Mouse (Mus musculus) thymus, postnatal 25 days (tissue): ENCODE results near the gene C1ql4.
A peak's percentile ranks its signal among the peaks of the same experiment; 100 is the strongest.
"Not testable (repeated sequence)": the region's sequence is repeated elsewhere in the genome, so short reads cannot be mapped to it uniquely, and the experiment has no call there.

Experiments
- DNase-seq: peaks from one replicate; pipeline ENCODE4 v3.0.0; 2022

C1ql4 gene

DNA sequence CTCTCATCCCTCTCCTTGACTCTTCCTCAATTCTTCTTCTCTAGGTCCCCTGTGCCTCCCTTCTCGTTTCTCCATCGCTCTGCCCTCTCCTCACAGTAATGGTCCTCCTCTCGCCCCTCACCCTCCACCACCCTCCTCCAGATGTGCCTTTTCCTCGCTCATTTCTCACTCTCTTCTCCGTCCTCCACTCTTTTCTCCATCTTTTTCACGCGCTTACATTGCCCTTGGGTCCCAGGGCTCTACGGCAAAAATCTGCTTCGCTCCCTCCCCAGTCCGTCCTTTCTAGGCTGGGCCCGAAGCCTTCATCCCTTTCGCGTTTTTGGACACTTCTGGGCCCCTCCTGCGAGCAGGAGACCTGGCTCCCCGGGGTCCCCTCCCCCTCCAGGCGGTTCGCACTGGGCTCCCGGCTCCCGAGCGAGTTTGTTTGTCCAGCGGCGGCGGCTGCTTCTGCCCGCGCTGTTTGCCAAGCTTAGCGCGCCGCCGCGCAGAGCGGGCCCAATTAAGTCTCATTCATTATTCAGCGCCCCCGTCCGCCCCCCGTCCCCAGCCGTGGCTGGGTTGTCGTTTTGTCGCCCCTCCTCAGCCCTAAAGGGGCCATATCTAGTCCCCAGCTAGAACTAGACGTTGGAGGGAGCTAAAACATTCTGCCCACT is 10.3 kb upstream of the C1ql4 start:
- DNase-seq: no peak

DNA sequence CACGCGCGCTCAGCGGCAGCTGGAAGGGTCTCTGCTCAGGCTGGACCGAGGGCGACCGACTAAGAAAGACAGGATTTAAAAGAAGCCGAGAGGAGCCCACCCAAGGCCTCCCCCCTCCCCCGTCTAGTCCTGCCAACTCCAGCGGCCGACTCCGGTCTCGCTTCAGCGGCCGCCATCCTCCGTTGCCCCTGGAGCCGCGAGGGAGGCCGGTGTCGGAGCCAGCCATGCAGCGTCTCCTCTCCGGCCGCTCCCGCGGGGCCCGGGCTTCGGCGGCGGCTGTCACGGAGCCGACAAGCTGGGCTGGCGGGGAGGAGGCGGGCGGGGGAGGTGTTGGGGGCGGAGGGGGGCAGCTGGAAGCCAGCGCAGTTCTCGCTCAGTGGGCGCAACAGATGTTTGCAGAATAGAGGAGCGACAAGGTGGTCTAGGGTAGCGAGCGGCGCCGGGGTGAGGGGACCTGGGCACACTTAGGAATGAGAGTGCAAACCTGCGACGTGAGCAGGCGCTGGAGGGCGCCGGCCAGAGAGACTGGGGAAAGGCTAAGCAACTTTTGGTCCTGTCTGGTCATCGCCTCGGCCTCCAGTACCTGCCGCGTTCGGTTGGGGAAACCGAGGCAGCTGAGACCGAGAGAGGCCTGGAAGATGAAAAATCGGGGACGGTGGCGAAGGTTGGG is 9.3 kb upstream of the C1ql4 start:
- DNase-seq: no peak

DNA sequence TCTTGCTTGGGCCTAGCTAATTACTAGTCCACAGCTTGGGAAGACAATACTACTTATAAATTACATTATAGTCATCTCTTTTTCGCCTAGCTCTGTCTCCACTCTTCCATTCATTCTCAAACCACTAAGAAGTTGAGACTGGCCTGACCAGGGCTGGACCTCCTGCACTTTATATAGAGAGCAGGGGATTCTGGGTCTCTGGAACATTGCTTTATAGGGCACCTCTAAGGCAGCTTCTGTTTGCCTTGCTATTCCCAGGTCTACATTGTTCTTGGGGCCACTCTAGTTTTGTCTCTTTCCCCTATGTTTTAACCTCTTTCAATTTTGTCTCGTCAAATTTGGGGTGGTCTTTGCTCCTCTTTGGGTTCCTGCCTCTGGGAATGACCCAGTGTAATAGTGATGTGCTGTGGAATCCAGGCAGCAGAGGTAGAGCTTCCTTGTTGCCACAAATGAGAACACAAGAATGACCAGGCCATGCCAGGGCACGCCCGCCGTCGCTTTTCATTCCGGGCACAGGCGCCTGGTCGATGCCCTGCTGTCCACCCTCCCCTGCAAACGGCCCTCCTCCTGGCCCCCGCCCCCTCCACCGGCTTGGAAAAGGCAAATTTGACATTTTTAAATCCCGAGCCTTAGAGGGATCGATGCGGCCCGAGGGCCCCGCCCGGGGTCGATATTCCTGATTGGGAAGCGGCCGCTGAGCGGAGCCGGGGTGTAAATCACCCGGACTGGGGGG is 8.6 kb upstream of the C1ql4 start:
- no peak for DNase-seq

DNA sequence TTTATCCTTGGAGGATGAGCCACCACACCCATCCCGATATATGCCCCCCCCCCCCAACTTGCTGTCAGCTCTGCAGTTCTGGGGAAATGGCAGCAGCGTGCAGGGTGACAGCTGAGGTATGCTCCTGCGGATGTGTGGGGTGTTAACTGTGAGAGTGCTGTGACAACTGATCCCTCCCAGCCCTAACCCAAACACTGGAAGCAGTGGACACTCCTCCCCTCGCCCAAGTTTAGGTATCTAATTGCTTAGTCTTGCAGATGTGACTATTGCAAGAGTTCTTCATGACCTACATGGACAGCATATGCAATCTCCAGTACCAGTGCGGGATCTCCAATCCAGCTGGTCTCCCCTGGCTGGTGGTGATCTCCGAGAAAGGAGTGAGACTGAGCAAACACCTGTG is 7.7 kb upstream of the C1ql4 start:
- no peak for DNase-seq

DNA sequence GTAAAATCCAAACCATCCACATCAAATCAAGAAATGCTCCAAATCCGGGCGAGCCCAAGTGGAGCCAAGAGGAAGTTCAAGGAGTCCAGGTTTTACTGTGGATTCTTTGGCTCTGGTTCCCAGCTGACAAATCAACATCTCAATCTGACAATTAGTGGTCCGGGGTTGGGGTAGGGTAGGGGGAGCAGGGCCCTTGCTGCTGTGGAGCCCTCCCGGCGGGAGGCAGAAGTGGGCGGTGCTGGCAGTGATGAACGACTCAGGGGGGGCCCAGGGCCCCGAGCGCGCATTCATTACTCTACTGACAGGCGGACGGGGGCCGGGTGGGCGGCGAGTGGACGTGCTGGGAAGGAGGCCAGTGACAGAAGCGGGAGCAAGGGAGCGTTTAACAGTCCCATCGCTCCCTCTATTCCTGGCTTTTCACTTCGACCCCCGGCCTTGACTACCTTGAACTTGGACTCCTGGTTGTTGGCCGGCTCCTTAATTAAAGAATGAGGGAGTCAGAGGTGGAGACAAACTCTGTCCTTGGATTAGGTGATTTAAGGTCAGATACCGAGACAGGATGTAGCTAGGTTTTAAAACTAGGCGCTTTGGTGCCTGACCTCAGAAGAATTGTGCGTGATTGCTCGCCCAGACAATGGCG is 7.1 kb upstream of the C1ql4 start:
- DNase-seq: no peak

DNA sequence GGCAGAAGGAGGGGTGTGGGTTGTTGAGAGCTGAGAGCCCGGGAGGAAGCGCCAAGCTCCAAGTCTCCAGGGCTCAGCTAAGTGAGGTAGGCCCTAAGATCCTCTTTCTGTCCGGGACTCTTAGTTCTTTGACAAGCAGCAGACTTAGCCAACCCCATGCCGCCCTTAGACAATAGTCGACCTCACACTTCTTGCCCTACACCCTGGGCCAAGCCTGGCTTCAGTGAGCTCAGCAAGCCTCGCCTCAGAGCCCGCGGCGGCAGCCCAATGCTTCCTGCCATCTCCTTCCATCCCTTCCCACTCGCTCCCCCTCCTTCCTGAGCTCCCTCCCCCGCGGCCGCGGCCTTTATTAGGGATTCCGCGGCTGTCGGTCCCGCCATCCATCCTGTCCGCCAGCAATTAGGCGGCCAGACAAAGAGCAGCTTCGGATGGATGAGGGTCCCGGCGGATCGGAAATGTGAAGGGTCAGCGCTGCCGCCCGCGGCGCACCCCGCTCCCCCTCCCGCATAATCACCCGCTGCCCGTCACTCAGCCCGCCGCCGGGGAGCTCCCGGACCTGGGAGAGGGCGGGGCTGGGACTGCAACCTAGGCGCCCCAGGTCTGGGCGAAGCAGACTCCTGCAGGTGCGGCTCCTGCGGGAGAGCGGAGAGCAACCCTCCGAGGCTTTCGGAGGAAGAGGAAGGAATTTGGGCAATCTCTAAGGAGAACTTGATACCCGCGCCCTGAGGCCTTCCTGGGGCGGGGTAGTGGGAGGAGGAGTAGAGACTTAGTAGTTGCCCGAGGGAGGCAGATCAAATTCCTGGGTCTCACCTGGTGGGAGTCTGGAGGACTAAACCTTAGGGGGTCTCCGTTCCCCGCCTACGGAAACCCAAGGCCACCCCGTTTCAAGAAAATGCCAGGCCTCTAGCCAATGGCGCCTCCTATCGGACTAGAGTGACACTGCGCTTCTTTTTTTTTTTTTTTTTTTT is 6.0 kb upstream of the C1ql4 start:
- no peak for DNase-seq

DNA sequence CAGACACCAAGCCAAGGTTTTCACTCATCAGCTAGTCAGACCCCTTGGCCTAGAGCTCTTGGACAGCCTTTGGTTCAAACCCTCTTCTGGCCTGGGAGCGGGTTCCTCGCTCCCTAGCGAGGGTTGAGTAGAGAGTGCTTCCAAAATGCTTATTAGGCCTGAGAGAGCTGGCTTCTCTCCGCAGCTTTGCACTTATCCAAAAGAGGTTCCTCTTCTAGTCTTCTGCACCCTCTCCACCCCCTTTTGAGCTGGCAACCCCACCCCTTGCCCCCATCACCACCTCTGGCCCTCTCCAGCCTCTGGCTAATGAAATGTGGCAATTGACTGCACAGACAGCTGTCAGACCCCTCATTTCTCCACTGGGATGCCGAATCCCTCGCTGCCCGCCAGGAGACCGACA is 5.3 kb upstream of the C1ql4 start, which contains the start of gene Dnajc22:
Gene Dnajc22, plus strand, starts transcription at position 301 of the 400 bp plus-strand sequence.
- no peak for DNase-seq

DNA sequence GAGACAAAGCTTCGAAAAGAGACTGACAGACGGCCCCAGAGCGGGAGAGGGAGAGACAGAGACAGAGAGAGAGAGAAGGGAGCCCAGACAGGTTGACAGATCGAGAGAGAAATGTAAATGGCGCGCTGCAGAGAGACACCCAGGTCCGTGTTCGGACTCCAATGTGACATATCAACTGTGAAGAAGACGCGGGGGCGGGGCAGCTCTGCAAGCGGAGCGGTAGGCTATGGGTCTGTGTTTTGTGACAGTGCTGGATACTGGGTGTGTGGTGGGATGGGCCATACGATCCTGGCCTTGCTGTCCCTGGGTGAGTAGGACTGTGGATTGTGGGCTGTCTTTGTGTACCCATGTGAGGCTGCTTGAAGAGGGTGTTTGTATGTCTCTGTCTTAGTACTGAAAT is 1.5 kb upstream of the C1ql4 start:
- no peak for DNase-seq

DNA sequence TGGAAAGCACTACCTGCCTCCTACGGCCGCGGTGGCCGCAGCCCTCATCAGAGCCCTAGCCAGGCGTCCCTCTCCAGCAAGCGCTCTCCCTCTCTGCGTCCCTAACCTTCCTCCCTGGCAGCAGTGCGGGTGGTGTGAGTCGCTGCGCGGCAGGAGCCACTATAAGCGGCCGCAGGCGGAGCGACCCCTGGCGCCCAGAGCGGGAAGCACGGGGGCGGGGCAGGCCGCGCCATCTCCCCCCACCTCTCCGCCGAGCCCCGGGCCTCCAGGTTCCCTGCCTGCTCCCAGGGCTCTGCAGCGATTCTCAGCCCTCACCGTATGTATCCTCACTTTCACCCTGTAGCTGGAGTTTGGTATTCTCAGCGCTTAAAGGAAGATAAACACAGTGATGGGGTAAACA is 675 bp upstream of the C1ql4 start:
- DNase-seq: peak; percentile 83

DNA sequence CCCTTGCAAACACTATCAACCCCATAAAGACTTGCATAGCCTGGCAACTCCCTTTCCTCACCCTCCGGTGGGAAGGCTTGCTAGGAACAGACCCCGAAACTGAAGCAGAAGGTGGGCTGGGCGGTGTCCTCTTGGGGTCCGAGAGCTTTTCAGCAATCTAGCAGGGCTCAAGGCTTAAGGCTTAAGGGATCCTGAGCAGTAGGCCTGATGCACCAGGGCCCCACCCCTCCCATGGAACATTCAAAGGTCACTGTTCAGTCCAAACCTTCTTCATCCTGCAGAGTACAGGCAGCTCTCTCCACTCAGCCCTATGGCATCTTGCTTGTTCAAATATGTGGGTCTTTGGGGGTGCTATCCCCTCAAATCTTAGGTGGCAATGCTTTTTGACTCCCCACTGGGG is 1.6 kb downstream of the C1ql4 start:
- no peak for DNase-seq

DNA sequence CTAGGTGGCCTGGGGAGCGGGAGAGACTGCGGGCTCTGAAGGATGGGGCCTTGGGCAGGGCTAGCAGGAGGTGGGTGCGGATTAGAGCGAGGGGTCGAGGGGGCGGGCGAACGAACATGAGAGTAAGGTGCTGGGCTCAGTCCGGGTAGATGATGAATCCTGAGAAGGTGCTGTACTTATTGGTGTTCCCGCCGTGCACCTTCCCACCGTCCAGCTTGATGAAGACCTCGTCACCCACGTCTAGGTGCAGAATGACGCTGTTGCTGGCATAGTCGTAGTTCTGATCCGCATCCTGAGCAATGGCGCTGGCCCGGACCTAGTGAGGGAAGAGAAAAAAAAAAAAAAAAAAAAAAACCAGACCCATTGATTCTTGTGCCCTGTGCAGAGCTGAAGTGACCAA is 3.0 kb downstream of the C1ql4 start:
- DNase-seq: no peak

DNA sequence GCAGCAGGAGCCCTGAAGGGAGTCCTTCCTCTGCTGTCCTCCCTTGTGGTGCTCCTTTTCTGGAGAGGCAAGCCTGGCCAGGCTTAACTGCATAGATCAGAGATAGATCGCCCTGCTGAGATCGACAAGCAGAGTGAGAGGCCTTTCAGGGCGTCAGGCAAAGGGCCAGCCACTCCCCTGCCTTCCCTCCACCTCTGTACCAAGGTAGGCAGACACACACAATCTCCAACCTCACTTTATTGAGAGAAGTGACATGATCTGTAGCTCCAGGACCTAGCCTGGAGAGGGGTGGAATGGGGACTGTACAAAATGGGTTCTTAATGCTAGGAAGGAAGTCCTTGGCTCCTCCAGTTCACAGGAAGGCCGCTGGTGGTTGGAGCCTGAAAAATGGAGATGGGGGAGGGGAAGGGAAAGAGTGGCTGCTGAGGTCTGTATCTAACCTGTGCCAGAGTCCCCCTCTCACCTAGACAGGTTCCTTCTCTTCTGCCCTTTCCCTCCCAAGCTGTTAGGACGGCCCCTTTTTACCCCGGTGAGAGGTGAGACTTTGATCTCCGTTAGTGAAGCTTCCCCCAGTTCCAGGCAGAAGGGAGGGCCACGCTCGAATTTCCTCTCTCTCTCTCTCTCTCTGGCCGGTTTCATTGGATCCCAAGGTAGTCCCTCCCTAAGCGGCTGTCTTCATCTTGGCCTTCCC is 3.6 kb downstream of the C1ql4 start:
- no peak for DNase-seq

DNA sequence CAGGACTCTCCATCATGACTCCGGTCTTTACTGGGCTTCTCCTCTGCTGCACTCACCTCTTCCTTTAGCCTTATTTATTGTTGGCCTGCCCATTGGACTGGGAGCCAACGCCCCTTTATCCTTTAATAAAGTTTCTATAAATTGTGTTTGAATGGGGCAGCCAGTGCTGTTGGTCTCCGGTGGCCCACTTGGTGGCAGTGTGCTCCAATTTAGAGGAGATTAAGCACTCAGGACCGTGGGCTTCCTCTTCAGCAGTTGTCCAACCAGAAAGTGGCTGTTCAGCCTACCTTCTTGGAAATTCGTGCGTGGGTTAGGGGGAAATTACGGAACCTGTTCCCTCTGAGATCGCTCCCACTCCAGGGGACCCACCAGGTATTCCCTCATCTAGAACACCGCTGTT is 4.4 kb downstream of the C1ql4 start:
- DNase-seq: no peak

DNA sequence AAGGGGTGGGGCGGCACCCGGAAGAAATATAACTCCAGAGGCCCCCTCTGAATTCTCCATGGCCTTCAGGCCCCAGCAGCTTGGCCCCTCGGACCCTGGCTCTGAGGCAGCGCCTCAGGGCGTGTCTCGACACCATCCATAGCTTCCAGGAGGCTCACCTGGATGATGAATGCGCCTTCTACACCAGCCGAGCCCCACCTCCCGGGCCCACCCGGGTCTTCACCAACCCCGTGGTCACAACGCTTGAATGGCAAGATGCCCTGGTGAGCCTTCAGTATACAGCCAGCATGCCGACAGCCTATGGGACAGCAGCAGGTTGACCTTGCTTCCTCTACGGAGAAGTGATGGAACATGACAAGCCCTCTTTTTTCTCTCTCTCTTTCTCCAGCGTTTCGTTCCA is 4.8 kb downstream of the C1ql4 start:
- no peak for DNase-seq

DNA sequence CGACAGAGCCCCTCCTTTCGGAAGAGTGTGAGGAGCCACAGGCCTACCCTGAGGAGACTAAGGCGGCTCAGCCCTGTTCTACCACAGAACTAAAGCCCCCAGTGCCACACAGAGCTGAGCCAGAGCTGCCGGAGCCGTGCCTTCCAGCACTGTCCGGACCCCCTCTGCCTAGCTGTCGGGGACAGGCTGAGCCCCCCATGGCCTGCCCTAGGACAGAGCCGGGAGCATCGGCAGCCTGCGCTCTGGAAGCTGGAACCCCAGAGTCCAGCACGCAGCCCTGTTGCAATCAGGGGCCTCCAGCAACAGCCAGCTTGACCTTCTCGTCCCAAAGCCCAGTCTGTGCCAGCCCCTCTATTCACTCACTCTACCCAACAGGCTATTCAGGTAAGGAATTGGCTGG is 5.3 kb downstream of the C1ql4 start:
- no peak for DNase-seq

DNA sequence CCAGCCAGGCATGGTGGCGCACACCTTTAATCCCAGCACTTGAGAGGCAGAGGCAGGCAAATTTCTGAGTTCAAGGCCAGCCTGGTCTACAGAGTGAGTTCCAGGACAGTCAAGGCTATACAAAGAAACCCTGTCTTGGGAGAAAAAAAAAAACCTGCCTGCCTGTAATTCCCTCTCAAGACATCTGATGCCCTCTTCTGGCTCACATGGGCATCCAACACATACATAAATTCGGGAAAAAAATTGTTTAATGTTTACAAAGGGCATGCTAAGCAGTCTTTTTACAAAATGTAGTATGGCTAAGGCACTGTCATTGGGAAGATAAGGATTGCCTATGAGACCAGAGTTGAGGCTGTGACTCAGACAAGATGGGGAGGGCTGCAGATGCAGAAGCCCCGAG is 7.8 kb downstream of the C1ql4 start:
- no peak for DNase-seq

DNA sequence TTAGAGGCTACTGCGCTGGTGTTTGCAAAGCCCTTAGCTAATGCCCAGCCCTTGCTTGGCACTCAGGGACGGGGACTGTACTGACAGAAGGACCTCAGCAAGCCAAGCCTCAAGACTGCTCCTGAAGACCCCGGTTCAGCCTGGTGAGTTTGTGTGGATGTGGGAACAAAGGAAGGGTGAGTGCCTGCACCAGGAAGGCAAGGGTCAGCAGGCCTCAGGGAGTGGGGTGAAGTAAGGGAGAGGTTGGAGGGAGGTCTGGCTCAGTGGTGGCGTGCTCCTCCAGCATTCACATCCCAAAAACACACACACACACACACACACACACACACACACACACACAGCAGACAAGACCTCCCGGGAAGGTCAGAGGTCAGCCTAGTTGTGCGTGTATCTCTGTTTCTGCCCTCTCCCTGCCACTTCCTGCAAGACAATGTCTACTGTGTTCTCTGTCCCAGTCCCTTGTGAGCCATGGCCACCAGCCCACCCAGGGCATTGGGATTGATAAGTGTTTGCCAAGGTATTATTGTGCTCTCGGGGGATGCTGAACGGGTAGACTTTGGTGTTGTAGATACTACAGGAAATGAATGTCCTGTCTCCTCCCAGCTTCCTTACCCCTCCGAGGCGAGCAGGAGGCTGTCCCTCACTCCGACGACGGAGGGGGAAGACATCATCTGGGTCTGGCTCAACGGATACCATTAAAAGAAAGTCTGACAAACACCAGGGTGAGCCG is 9.3 kb downstream of the C1ql4 start:
- DNase-seq: no peak

DNA sequence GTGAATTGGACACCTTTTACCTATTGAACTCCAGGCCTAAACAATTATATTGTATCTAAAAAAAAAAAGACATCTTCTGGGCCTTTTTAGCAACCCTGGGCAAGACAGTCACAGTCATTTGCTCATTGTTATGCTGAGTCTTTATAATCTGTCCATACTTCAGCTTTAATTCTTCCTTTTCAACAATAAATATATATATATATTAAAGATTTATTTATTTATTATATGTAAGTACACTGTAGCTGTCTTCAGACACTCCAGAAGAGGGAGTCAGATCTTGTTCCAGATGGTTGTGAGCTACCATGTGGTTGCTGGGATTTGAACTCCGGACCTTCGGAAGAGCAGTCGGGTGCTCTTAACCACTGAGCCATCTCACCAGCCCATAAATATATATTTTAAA is 11.6 kb downstream of the C1ql4 start:
- DNase-seq: not testable (repeated sequence)

DNA sequence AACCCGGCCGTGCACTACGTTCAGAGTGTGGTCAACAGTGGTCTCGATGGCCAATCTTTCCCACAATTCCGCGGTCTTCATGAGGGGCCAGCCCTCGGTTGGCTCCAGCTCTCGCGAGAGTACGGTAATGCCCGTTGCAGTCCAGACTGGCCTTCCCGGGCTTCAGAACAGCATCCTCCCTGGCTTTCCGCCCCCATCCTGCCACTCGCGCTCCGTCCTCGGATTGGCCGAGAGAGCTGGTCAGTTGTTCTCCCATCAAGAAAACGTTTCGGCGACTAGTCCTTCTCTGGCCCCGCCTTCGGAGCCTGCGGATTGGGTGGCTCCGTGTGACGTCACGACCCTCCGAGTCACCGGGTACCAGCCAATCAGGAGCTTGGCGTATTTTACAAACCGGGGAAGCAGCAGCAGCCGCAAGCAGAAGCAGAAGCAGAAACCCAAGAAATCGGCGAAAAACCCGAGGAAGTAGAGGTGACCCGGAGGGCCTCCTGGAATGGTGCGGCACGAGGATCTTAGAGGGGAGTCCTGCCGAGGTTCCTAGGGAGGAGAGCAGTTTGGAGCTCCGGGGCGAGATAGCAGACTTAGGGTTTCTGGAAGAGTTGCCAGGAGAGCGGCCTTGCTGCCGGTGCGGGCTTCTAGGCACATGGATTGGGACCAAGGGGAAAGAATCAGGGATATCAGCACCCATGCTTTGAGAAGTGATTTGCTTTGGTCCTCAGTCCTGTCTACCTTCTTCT is 12.8 kb downstream of the C1ql4 start:
- DNase-seq: peak; percentile 97

DNA sequence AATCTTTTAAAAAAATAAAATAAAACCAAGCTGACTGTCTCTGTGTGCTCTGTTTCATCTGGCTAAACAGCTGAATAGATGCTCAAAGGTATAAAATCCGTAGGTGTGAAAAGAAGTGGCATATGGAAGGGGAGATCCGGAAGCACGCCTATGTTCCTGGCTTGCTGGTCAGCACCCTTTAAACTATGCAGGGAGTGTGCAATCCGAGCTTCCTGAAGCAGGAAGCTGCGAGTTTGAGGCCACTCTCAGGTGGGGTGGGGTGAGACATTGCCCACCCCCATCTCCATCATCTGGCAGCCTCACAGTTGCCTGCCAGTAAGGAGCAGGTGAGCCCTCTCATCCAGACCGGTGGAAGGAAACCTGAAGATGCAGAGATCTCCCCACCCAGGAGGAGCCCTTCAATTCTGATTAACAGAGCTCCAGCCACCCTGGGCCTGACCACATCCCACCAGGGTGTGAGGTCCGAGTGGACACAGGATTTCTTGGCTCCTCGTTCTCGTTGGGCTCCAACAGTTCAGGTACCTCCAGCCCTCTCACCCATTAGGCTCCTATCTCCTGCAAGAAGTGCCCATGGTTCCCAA is 13.5 kb downstream of the C1ql4 start, which contains the start of gene Troap:
Gene Troap, plus strand, starts transcription at position 557 of the 581 bp plus-strand sequence.
- DNase-seq: no peak
